Mouse (Mus musculus): ENCODE measurements around the gene Gfra1. TPM values are rescaled to one million over a fixed set of nuclear protein-coding genes. Genes with fewer than 3 reads are reported as not detected.

Gfra1 gene
- polyA plus RNA-seq, 1 experiment: 0.48 TPM

GRCm38 (mm10) chr19:58424928-58425327 is 30.8 kb downstream of the Gfra1 start:
- no peaks in the 10 kb centered on the region for H3K4me1 ChIP-seq (ENCODE audit: control insufficient read depth, insufficient read depth, insufficient read length, low read length)
- no peak overlapping the region for H3K4me3 ChIP-seq (ENCODE audit: insufficient read depth, low read depth, low read length)
- no peak overlapping the region for H3K27ac ChIP-seq (replicated peaks; ENCODE audit: low read depth, low read length)

- H3K4me1 ChIP-seq (ENCODE audit: control insufficient read depth, insufficient read depth, insufficient read length, low read length): no peaks in the 10 kb centered on the region
- no peak overlapping the region for H3K4me3 ChIP-seq (ENCODE audit: insufficient read depth, low read depth, low read length)
- H3K27ac ChIP-seq (replicated peaks; ENCODE audit: low read depth, low read length): no peak overlapping the region
Observed at GRCm38 (mm10) chr19:58424179-58424578, 31.5 kb downstream of the Gfra1 start.

GRCm38 (mm10) chr19:58422916-58423493 is 32.7 kb downstream of the Gfra1 start:
- Histone ChIP-seq H3K27ac (replicated peaks; ENCODE audit: low read depth, low read length) (no peak overlapping the region), H3K4me1 (ENCODE audit: control insufficient read depth, insufficient read depth, insufficient read length, low read length) (no peaks in the 10 kb centered on the region), H3K4me3 (ENCODE audit: insufficient read depth, low read depth, low read length) (no peak overlapping the region)

DNA sequence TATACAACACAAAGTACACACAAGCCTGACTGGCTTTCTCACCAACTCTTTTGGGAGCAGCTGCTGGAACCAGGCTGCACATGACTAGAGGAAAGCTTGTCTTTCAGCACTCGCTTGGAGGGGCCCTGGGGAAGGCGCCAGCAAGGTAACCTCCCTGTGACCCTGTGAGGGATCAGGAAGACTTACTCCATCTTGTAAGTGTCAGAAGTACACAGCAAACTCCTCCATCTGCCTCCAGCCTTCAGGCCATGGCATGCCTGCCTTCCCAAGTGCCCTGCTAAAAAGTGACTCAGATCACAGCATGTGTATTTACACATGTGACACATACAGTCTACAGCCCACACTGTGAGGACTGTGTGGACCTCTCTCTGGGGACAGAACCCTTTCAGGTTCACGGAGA is 36.0 kb downstream of the Gfra1 start:
- H3K4me1 ChIP-seq (ENCODE audit: control insufficient read depth, insufficient read depth, insufficient read length, low read length): no peaks in the 10 kb centered on the region
- no peak overlapping the region for H3K4me3 ChIP-seq (ENCODE audit: insufficient read depth, low read depth, low read length)
- no peak overlapping the region for H3K27ac ChIP-seq (replicated peaks; ENCODE audit: low read depth, low read length)

DNA sequence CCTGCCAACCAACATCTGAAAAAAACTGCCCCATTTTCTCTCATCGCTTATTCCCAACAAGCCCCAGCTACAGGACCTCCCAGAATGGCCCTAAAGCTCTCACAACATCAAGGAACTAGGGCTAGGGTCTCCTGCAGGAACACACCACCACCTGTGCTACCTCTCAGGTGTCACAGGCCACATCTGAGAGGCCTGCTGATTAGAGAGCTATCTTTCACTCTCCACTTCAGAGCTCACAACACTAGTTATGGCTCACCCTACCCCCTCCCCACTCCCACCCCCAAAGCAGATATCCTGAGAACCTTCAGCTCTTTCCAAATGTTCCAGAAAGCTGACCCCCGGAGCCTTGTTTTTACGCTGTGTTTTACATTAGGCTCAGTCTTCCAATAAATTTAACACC is 36.4 kb downstream of the Gfra1 start:
- Histone ChIP-seq H3K4me3 (ENCODE audit: insufficient read depth, low read depth, low read length) (no peak overlapping the region), H3K27ac (replicated peaks; ENCODE audit: low read depth, low read length) (no peak overlapping the region)

GRCm38 (mm10) chr19:58415173-58415572 is 40.5 kb downstream of the Gfra1 start:
- Histone ChIP-seq H3K4me3 (ENCODE audit: insufficient read depth, low read depth, low read length) (no peak overlapping the region), H3K4me1 (ENCODE audit: control insufficient read depth, insufficient read depth, insufficient read length, low read length) (no peaks in the 10 kb centered on the region), H3K27ac (replicated peaks; ENCODE audit: low read depth, low read length) (no peak overlapping the region)

More for the DNA sequence above, 36.4 kb downstream of the Gfra1 start:
- no peaks in the 10 kb centered on the region for H3K4me1 ChIP-seq (ENCODE audit: control insufficient read depth, insufficient read depth, insufficient read length, low read length)

- Histone ChIP-seq H3K4me3 (ENCODE audit: insufficient read depth, low read depth, low read length) (no peak overlapping the region), H3K4me1 (ENCODE audit: control insufficient read depth, insufficient read depth, insufficient read length, low read length) (no peaks in the 10 kb centered on the region), H3K27ac (replicated peaks; ENCODE audit: low read depth, low read length) (no peak overlapping the region)
Observed at GRCm38 (mm10) chr19:58414733-58415132, 41.0 kb downstream of the Gfra1 start.

GRCm38 (mm10) chr19:58413290-58413689 is 42.4 kb downstream of the Gfra1 start:
- H3K4me3 ChIP-seq (ENCODE audit: insufficient read depth, low read depth, low read length): no peak overlapping the region
- H3K4me1 ChIP-seq (ENCODE audit: control insufficient read depth, insufficient read depth, insufficient read length, low read length): no peaks in the 10 kb centered on the region
- no peak overlapping the region for H3K27ac ChIP-seq (replicated peaks; ENCODE audit: low read depth, low read length)

- Histone ChIP-seq H3K27ac (replicated peaks; ENCODE audit: low read depth, low read length) (no peak overlapping the region), H3K4me3 (ENCODE audit: insufficient read depth, low read depth, low read length) (no peak overlapping the region), H3K4me1 (ENCODE audit: control insufficient read depth, insufficient read depth, insufficient read length, low read length) (no peaks in the 10 kb centered on the region)
Observed at GRCm38 (mm10) chr19:58412811-58413210, 42.9 kb downstream of the Gfra1 start.

- no peak overlapping the region for H3K4me3 ChIP-seq (ENCODE audit: insufficient read depth, low read depth, low read length)
- no peaks in the 10 kb centered on the region for H3K4me1 ChIP-seq (ENCODE audit: control insufficient read depth, insufficient read depth, insufficient read length, low read length)
- H3K27ac ChIP-seq (replicated peaks; ENCODE audit: low read depth, low read length): no peak overlapping the region
Observed at GRCm38 (mm10) chr19:58406726-58407125, 49.0 kb downstream of the Gfra1 start.

DNA sequence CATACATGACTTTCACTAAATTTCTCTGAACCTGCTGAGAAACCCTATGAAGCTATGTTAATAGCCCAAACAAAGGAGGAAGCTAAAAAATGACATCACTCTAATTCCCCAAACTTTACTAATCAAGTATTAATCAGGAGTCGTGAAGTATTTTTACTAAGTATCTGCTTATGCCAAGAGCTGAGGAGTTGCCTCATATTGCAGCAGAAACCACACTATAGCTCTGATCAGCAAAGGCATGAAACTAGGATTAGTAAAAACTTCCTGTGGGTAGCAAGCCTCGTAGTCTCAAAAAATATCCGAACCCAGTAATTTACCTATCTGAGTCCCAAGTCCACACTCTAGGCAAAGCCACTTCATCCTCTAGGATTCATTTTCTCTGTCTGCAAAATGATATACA is 55.5 kb downstream of the Gfra1 start:
- Histone ChIP-seq H3K4me3 (ENCODE audit: insufficient read depth, low read depth, low read length) (no peak overlapping the region), H3K27ac (replicated peaks; ENCODE audit: low read depth, low read length) (no peak overlapping the region), H3K4me1 (ENCODE audit: control insufficient read depth, insufficient read depth, insufficient read length, low read length) (no peaks in the 10 kb centered on the region)

- Histone ChIP-seq H3K4me1 (ENCODE audit: control insufficient read depth, insufficient read depth, insufficient read length, low read length) (no peaks in the 10 kb centered on the region), H3K27ac (replicated peaks; ENCODE audit: low read depth, low read length) (no peak overlapping the region), H3K4me3 (ENCODE audit: insufficient read depth, low read depth, low read length) (no peak overlapping the region)
Observed at GRCm38 (mm10) chr19:58399166-58399565, 56.5 kb downstream of the Gfra1 start.

- H3K4me1 ChIP-seq (ENCODE audit: control insufficient read depth, insufficient read depth, insufficient read length, low read length): no peaks in the 10 kb centered on the region
- H3K4me3 ChIP-seq (ENCODE audit: insufficient read depth, low read depth, low read length): no peak overlapping the region
- no peak overlapping the region for H3K27ac ChIP-seq (replicated peaks; ENCODE audit: low read depth, low read length)
Observed at GRCm38 (mm10) chr19:58396604-58396984, 59.1 kb downstream of the Gfra1 start.

- Histone ChIP-seq H3K4me1 (ENCODE audit: control insufficient read depth, insufficient read depth, insufficient read length, low read length) (no peaks in the 10 kb centered on the region), H3K27ac (replicated peaks; ENCODE audit: low read depth, low read length) (no peak overlapping the region), H3K4me3 (ENCODE audit: insufficient read depth, low read depth, low read length) (no peak overlapping the region)
Observed at GRCm38 (mm10) chr19:58395785-58396603, 59.7 kb downstream of the Gfra1 start.

- H3K4me1 ChIP-seq (ENCODE audit: control insufficient read depth, insufficient read depth, insufficient read length, low read length): no peaks in the 10 kb centered on the region
- no peak overlapping the region for H3K4me3 ChIP-seq (ENCODE audit: insufficient read depth, low read depth, low read length)
- no peak overlapping the region for H3K27ac ChIP-seq (replicated peaks; ENCODE audit: low read depth, low read length)
Observed at GRCm38 (mm10) chr19:58393121-58393520, 62.6 kb downstream of the Gfra1 start.

- Histone ChIP-seq H3K27ac (replicated peaks; ENCODE audit: low read depth, low read length) (no peak overlapping the region), H3K4me3 (ENCODE audit: insufficient read depth, low read depth, low read length) (no peak overlapping the region), H3K4me1 (ENCODE audit: control insufficient read depth, insufficient read depth, insufficient read length, low read length) (no peaks in the 10 kb centered on the region)
Observed at GRCm38 (mm10) chr19:58391796-58392195, 63.9 kb downstream of the Gfra1 start.

Measured in brown adipose tissue, adult 24 weeks (tissue).